Mouse (Mus musculus) limb, embryonic 12.5 days (tissue): ENCODE measurements around the gene Clip4. TPM values are rescaled to one million over a fixed set of nuclear protein-coding genes. Genes with fewer than 3 reads are reported as not detected.

Experiments
- ATAC-seq: fragments of 200-750 bp; cut with Nextera tagmentation; 2 replicates; pipeline ENCODE4 v1.8.0; 2017; ENCODE audit warnings: low read depth, moderate TSS enrichment; ENCODE audit not compliant: insufficient number of reproducible peaks, insufficient read depth, low FRiP score, low TSS enrichment
- H3K27ac ChIP-seq: fragments of 300-500 bp; sonication (generic); 2 replicates; pipeline ENCODE4 v1.5.1; 2016; ENCODE audit warnings: mild to moderate bottlenecking, moderate library complexity
- H3K27me3 ChIP-seq: fragments of 300-500 bp; sonication (generic); 2 replicates; pipeline ENCODE4 v1.6.1; 2016; ENCODE audit warnings: mild to moderate bottlenecking, moderate library complexity
- H3K36me3 ChIP-seq: fragments of 300-500 bp; sonication (generic); 2 replicates; pipeline ENCODE4 v1.6.1; 2016; ENCODE audit warnings: mild to moderate bottlenecking, moderate library complexity
- H3K4me1 ChIP-seq: fragments of 300-500 bp; sonication (generic); replicated peaks from 2 replicates; pipeline ENCODE4 v1.6.1; 2016
- H3K4me2 ChIP-seq: fragments of 300-500 bp; sonication (generic); 2 replicates; pipeline ENCODE4 v1.6.1; 2016; ENCODE audit warnings: mild to moderate bottlenecking, moderate library complexity
- H3K4me3 ChIP-seq: fragments of 300-500 bp; sonication (generic); replicated peaks from 2 replicates; pipeline ENCODE4 v1.5.1; 2016; ENCODE audit warnings: mild to moderate bottlenecking
- H3K9ac ChIP-seq: fragments of 300-500 bp; sonication (generic); replicated peaks from 2 replicates; pipeline ENCODE4 v1.6.1; 2016; ENCODE audit warnings: mild to moderate bottlenecking, moderate library complexity
- H3K9me3 ChIP-seq: fragments of 300-500 bp; sonication (generic); 2 replicates; pipeline ENCODE4 v1.6.1; 2016; ENCODE audit warnings: mild to moderate bottlenecking, moderate library complexity
- WGBS: fragments of 180-500 bp; shearing (Covaris S2); methylation state at CpG from one replicate; pipeline ENCODE4 v1.1.7; 2016; 5-methylcytosine and 5-hydroxymethylcytosine counted together
- polyA plus RNA-seq: library from polyadenylated mRNA; unstranded; fragments of >200 nt; fragmentation: Nextera tagmentation; extraction: Ambion mirVana; gene quantifications from 2 replicates; pipeline ENCODE4 v1.2.1, GENCODE M21; 2016

Clip4 gene
- polyA plus RNA-seq, 1 experiment from 2014 or later = 5.3 TPM

- H3K36me3 ChIP-seq = no peaks in the 10 kb centered on the region
- no peak overlapping the region for H3K4me2 ChIP-seq
- no peak overlapping the region for H3K27ac ChIP-seq
- H3K4me3 ChIP-seq = no peak overlapping the region
- no peak overlapping the region for H3K9ac ChIP-seq
- H3K27me3 ChIP-seq = 0 out of 2 replicates have a peak, but pooled peaks cover 4% of the 10 kb centered on the region
- no peaks in the 10 kb centered on the region for H3K4me1 ChIP-seq
- WGBS = 41% methylated on average over 6 of the region's 6 CpGs
- peaks cover 4% of the 10 kb centered on the region; the same call in 1 of the 2 replicates for H3K9me3 ChIP-seq
- no peak; the same call in 1 of the 2 replicates for ATAC-seq
Observed at GRCm38 (mm10) chr17:71769564-71769963, 1.3 kb downstream of the Clip4 start.

- Histone ChIP-seq H3K9ac (no peak overlapping the region), H3K4me2 (no peak overlapping the region), H3K27me3 (0 out of 2 replicates have a peak, but pooled peaks cover 4% of the 10 kb centered on the region), H3K4me1 (no peaks in the 10 kb centered on the region), H3K27ac (no peak overlapping the region), H3K4me3 (no peak overlapping the region), H3K36me3 (no peaks in the 10 kb centered on the region), H3K9me3 (no peaks in the 10 kb centered on the region)
- whole genome bisulfite sequencing = 85% methylated on average over 3 of the region's 3 CpGs
- no peak for ATAC-seq
Observed at GRCm38 (mm10) chr17:71770696-71771095, 2.4 kb downstream of the Clip4 start.

GRCm38 (mm10) chr17:71774173-71774572 lies 5.9 kb downstream of the Clip4 start:
- H3K9me3 ChIP-seq = peaks cover 14% of the 10 kb centered on the region; the same call in 1 of the 2 replicates
- no peak overlapping the region for H3K27ac ChIP-seq
- H3K4me3 ChIP-seq = no peak overlapping the region
- no peak overlapping the region for H3K9ac ChIP-seq
- H3K4me1 ChIP-seq = no peaks in the 10 kb centered on the region
- 74% methylated on average over 4 of the region's 4 CpGs for WGBS
- no peak overlapping the region for H3K4me2 ChIP-seq
- no peak for ATAC-seq
- H3K36me3 ChIP-seq = no peaks in the 10 kb centered on the region
- H3K27me3 ChIP-seq = no peaks in the 10 kb centered on the region

- Histone ChIP-seq H3K36me3 (no peaks in the 10 kb centered on the region), H3K9ac (no peak overlapping the region), H3K4me1 (no peaks in the 10 kb centered on the region), H3K27ac (no peak overlapping the region), H3K4me2 (no peak overlapping the region), H3K9me3 (peaks cover 14% of the 10 kb centered on the region; the same call in 1 of the 2 replicates), H3K27me3 (no peaks in the 10 kb centered on the region), H3K4me3 (no peak overlapping the region)
- 77% methylated on average over 4 of the region's 4 CpGs for WGBS
- no peak for ATAC-seq
Observed at GRCm38 (mm10) chr17:71775279-71775678, 7.0 kb downstream of the Clip4 start.

- H3K4me2 ChIP-seq = no peak overlapping the region
- no peaks in the 10 kb centered on the region for H3K36me3 ChIP-seq
Observed at GRCm38 (mm10) chr17:71778696-71779095, 10.4 kb downstream of the Clip4 start.

GRCm38 (mm10) chr17:71780490-71780889 lies 12.2 kb downstream of the Clip4 start:
- Histone ChIP-seq H3K9me3 (peaks cover 14% of the 10 kb centered on the region; the same call in 1 of the 2 replicates), H3K9ac (no peak overlapping the region), H3K27ac (no peak overlapping the region), H3K4me1 (peaks cover 11% of the 10 kb centered on the region; the same call in 1 of the 2 replicates), H3K27me3 (peaks cover 28% of the 10 kb centered on the region), H3K4me3 (no peak overlapping the region), H3K36me3 (no peaks in the 10 kb centered on the region), H3K4me2 (no peak overlapping the region)
- no peak for ATAC-seq
- 60% methylated on average over 2 of the region's 2 CpGs for WGBS

More at GRCm38 (mm10) chr17:71778696-71779095, 10.4 kb downstream of the Clip4 start:
- H3K4me1 ChIP-seq = peaks cover 8% of the 10 kb centered on the region; the same call in 1 of the 2 replicates
- H3K9me3 ChIP-seq = peaks cover 14% of the 10 kb centered on the region; the same call in 1 of the 2 replicates
- no peak overlapping the region for H3K4me3 ChIP-seq
- H3K27ac ChIP-seq = no peak overlapping the region
- 75% methylated on average over 3 of the region's 3 CpGs for WGBS
- peaks cover 28% of the 10 kb centered on the region for H3K27me3 ChIP-seq
- no peak for ATAC-seq
- H3K9ac ChIP-seq = no peak overlapping the region

GRCm38 (mm10) chr17:71780945-71781344 lies 12.7 kb downstream of the Clip4 start:
- Histone ChIP-seq H3K9me3 (peaks cover 14% of the 10 kb centered on the region; the same call in 1 of the 2 replicates), H3K36me3 (no peaks in the 10 kb centered on the region), H3K9ac (no peak overlapping the region), H3K4me3 (no peak overlapping the region), H3K27ac (no peak overlapping the region), H3K27me3 (peaks cover 28% of the 10 kb centered on the region), H3K4me1 (peaks cover 11% of the 10 kb centered on the region; the same call in 1 of the 2 replicates), H3K4me2 (no peak overlapping the region)
- no peak for ATAC-seq
- WGBS = 74% methylated on average over 4 of the region's 4 CpGs

- H3K9me3 ChIP-seq = peaks cover 14% of the 10 kb centered on the region; the same call in 1 of the 2 replicates
- peak overlapping the region; percentile 84 for H3K9ac ChIP-seq
- ATAC-seq = peak; percentile 37
- WGBS = 2% methylated on average over 13 of the region's 29 CpGs
- no peaks in the 10 kb centered on the region for H3K36me3 ChIP-seq
- H3K27me3 ChIP-seq = peaks cover 28% of the 10 kb centered on the region
- peak overlapping the region; percentile 88 for H3K4me3 ChIP-seq
- peaks cover 11% of the 10 kb centered on the region; the same call in 1 of the 2 replicates for H3K4me1 ChIP-seq
- peak overlapping the region; percentile 91 for H3K4me2 ChIP-seq
- no peak overlapping the region for H3K27ac ChIP-seq
Observed at GRCm38 (mm10) chr17:71782242-71782698, 14.0 kb downstream of the Clip4 start.

- Histone ChIP-seq H3K27ac (no peak overlapping the region), H3K27me3 (peaks cover 28% of the 10 kb centered on the region), H3K36me3 (no peaks in the 10 kb centered on the region), H3K9me3 (peaks cover 12% of the 10 kb centered on the region; the same call in 1 of the 2 replicates), H3K9ac (peak overlapping the region; percentile 84), H3K4me3 (peak overlapping the region; percentile 88), H3K4me2 (peak overlapping the region; percentile 91), H3K4me1 (peaks cover 11% of the 10 kb centered on the region; the same call in 1 of the 2 replicates)
- peak; percentile 67 for ATAC-seq
- 1% methylated on average over 58 of the region's 59 CpGs for WGBS
Observed at GRCm38 (mm10) chr17:71782699-71783365, 14.6 kb downstream of the Clip4 start.

GRCm38 (mm10) chr17:71783366-71783735 lies 15.1 kb downstream of the Clip4 start:
- H3K9ac ChIP-seq = peak overlapping the region; percentile 84; the same call in 1 of the 2 replicates
- peaks cover 28% of the 10 kb centered on the region for H3K27me3 ChIP-seq
- peaks cover 11% of the 10 kb centered on the region; the same call in 1 of the 2 replicates for H3K4me1 ChIP-seq
- no peak for ATAC-seq
- peaks cover 7% of the 10 kb centered on the region; the same call in 1 of the 2 replicates for H3K9me3 ChIP-seq
- H3K36me3 ChIP-seq = no peaks in the 10 kb centered on the region
- 22% methylated on average over 10 of the region's 10 CpGs for WGBS
- H3K4me2 ChIP-seq = peak overlapping the region; percentile 91
- peak overlapping the region; percentile 88 for H3K4me3 ChIP-seq
- H3K27ac ChIP-seq = no peak overlapping the region

- Histone ChIP-seq H3K27me3 (peaks cover 21% of the 10 kb centered on the region), H3K4me2 (no peak overlapping the region), H3K9me3 (peaks cover 4% of the 10 kb centered on the region; the same call in 1 of the 2 replicates), H3K36me3 (no peaks in the 10 kb centered on the region), H3K9ac (no peak overlapping the region), H3K4me3 (no peak overlapping the region), H3K27ac (no peak overlapping the region), H3K4me1 (peaks cover 11% of the 10 kb centered on the region; the same call in 1 of the 2 replicates)
- ATAC-seq = no peak
Observed at GRCm38 (mm10) chr17:71786456-71786855, 18.2 kb downstream of the Clip4 start.
